Mouse (Mus musculus): ENCODE results near the gene Tmcc2.

- TF ChIP-seq POLR2A (IDR thresholded peaks at IDR 0.05; ENCODE audit: borderline replicate concordance, low read depth, low read length) (no peak), CTCF (IDR thresholded peaks at IDR 0.05; ENCODE audit: low read depth, low read length) (no peak)
Measured at GRCm38 (mm10) chr1:132364896-132365557, 26.1 kb downstream of the Tmcc2 start.

Measured in bone marrow macrophage, adult 2 months (primary cell).